Mouse (Mus musculus) kidney, adult 2 months (tissue): ENCODE measurements at regions not wholly inside any gene's neighbourhood (a gene's known extent, or its start where the extent isn't known, plus 50 kb on each side); places are given as distances from the start of the nearest gene placed in this dataset.

Source experiments
- CTCF ChIP-seq: fragments of 200-500 bp; conservative IDR thresholded peaks from 2 replicates; pipeline ENCODE4 v1.5.1; 2011; ENCODE audit warnings: low read depth, mild to moderate bottlenecking, control low read depth, low read length, moderate library complexity, mixed read lengths; ENCODE audit not compliant: insufficient read depth, insufficient read length
- POLR2A ChIP-seq: fragments of 200-500 bp; IDR thresholded peaks from one replicate; pipeline ENCODE4 v1.6.1; 2011; ENCODE audit warnings: low read depth, low read length, control low read depth

GRCm38 (mm10) chr2:144144486-144145136 is 111.8 kb downstream of the Banf2 start:
- no peak for TF ChIP-seq CTCF
- no peak for TF ChIP-seq POLR2A
